Comparison of ENCODE assay signal across 23 mouse cellular contexts in the genomic region with DNA sequence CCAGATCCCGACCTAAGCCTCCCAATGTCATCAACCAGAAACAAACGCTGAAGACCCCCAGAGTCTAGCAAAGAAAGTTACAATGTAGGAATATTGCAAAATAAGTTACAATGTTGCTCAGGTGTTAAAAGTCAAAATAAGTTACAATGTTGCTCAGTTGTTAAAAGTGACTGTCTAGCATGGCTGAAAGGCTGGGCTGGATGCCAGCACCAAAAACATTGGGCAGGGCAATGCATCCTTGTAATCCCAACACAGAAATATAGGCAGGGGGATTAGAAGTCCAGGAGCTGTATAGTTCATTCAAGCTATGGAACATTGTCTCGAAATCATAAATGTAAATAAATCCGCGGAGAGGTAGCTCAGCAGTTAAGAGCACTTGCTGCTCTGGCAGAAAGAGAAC.
"Had no signal": no experiment of that assay in that cellular context is flagged by ENCODE, and none has a peak within 500 bp of the region (broad histone marks: within the 10 kb centered on the region; RNA-seq: fewer than 3 reads in every experiment).

No protein-coding gene starts in this region.

- H3K4me1 ChIP-seq: heart, embryonic 10.5 days; kidney, embryonic 15.5 days; limb, embryonic 10.5 days; limb, embryonic 12.5 days had no signal

- H3K9ac ChIP-seq: heart, embryonic 12.5 days; hindbrain, embryonic 13.5 days; hindbrain, embryonic 15.5 days; kidney, embryonic 15.5 days; limb, embryonic 12.5 days had no signal

- H3K4me2 ChIP-seq: heart, embryonic 12.5 days; hindbrain, embryonic 13.5 days; hindbrain, embryonic 15.5 days; kidney, embryonic 15.5 days; limb, embryonic 12.5 days had no signal

- H3K27ac ChIP-seq: heart, embryonic 10.5 days; hindbrain, embryonic 13.5 days; hindbrain, embryonic 15.5 days; hindbrain, postnatal 0 days; kidney, embryonic 15.5 days; kidney, postnatal 0 days; limb, embryonic 10.5 days; limb, embryonic 12.5 days had no signal

- H3K4me3 ChIP-seq: heart, embryonic 10.5 days; heart, embryonic 12.5 days; hindbrain, embryonic 13.5 days; hindbrain, embryonic 15.5 days; kidney, embryonic 15.5 days; limb, embryonic 10.5 days; limb, embryonic 12.5 days had no signal

- H3K9me3 ChIP-seq: heart, embryonic 10.5 days; heart, embryonic 12.5 days; hindbrain, embryonic 13.5 days; hindbrain, embryonic 15.5 days; kidney, embryonic 15.5 days; limb, embryonic 10.5 days; limb, embryonic 12.5 days had no signal

- DNase-seq: gastrocnemius, postnatal 14 days; heart, adult 18-20 months; heart, postnatal 14 days; heart, postnatal 36 days; kidney, adult 11 months; kidney, adult 2 months; kidney, adult 9 months; kidney, postnatal 14 days; kidney, postnatal 36 days; layer of hippocampus, adult 9-11 months; layer of hippocampus, postnatal 36 days; liver had no signal

- H3K27me3 ChIP-seq: heart, embryonic 12.5 days; hindbrain, embryonic 13.5 days; hindbrain, embryonic 15.5 days; kidney, embryonic 15.5 days; limb, embryonic 12.5 days had no signal

- ATAC-seq: forebrain, embryonic 16.5 days; hindbrain, postnatal 0 days; intestine, embryonic 16.5 days had no signal
